Mouse (Mus musculus): ENCODE results near the gene Piezo1.

The Piezo1 gene

GRCm38 (mm10) chr8:122497016-122497734, 54.0 kb downstream of the Piezo1 start:
- no peak for DNase-seq (ENCODE audit: inconsistent ontology term)

- no peak for DNase-seq (ENCODE audit: inconsistent ontology term)
Measured at GRCm38 (mm10) chr8:122488387-122488786, 62.7 kb downstream of the Piezo1 start.

- no peak for DNase-seq (ENCODE audit: inconsistent ontology term)
Measured at GRCm38 (mm10) chr8:122484831-122485230, 66.3 kb downstream of the Piezo1 start.

GRCm38 (mm10) chr8:122483877-122484276, 67.3 kb downstream of the Piezo1 start:
- no peak for DNase-seq (ENCODE audit: inconsistent ontology term)

GRCm38 (mm10) chr8:122482448-122482847, 68.7 kb downstream of the Piezo1 start:
- no peak for DNase-seq (ENCODE audit: inconsistent ontology term)

GRCm38 (mm10) chr8:122475580-122476320, 75.4 kb downstream of the Piezo1 start, which contains the start of the genes Rnf166 and Ctu2:
TSS of gene Rnf166 (minus strand) at chr8:122476064.
TSS of gene Ctu2 (plus strand) at chr8:122476143.
- peak; percentile 95 for DNase-seq (ENCODE audit: inconsistent ontology term)

- peak; percentile 57 for DNase-seq (ENCODE audit: inconsistent ontology term)
Measured at GRCm38 (mm10) chr8:122474951-122475560, 76.1 kb downstream of the Piezo1 start.

GRCm38 (mm10) chr8:122473911-122474421, 77.2 kb downstream of the Piezo1 start:
- DNase-seq (ENCODE audit: inconsistent ontology term) = no peak

GRCm38 (mm10) chr8:122470691-122471090, 80.4 kb downstream of the Piezo1 start:
- DNase-seq (ENCODE audit: inconsistent ontology term) = no peak

- no peak for DNase-seq (ENCODE audit: inconsistent ontology term)
Measured at GRCm38 (mm10) chr8:122469965-122470364, 81.2 kb downstream of the Piezo1 start.

- DNase-seq (ENCODE audit: inconsistent ontology term) = no peak
Measured at GRCm38 (mm10) chr8:122469407-122469806, 81.7 kb downstream of the Piezo1 start.

- no peak for DNase-seq (ENCODE audit: inconsistent ontology term)
Measured at GRCm38 (mm10) chr8:122467816-122468215, 83.3 kb downstream of the Piezo1 start.

GRCm38 (mm10) chr8:122464985-122465384, 86.1 kb downstream of the Piezo1 start:
- DNase-seq (ENCODE audit: inconsistent ontology term) = no peak

GRCm38 (mm10) chr8:122463651-122464640, 87.2 kb downstream of the Piezo1 start:
- no peak for DNase-seq (ENCODE audit: inconsistent ontology term)

GRCm38 (mm10) chr8:122462510-122462909, 88.6 kb downstream of the Piezo1 start:
- DNase-seq (ENCODE audit: inconsistent ontology term) = no peak

- DNase-seq (ENCODE audit: inconsistent ontology term) = peak; percentile 84
Measured at GRCm38 (mm10) chr8:122461473-122462148, 89.5 kb downstream of the Piezo1 start.

- peak; percentile 74 for DNase-seq (ENCODE audit: inconsistent ontology term)
Measured at GRCm38 (mm10) chr8:122460524-122461472, 90.3 kb downstream of the Piezo1 start, which contains the start of gene Snai3. TSS of gene Snai3 (minus strand) at chr8:122460733.

GRCm38 (mm10) chr8:122459990-122460389, 91.1 kb downstream of the Piezo1 start:
- no peak for DNase-seq (ENCODE audit: inconsistent ontology term)

- DNase-seq (ENCODE audit: inconsistent ontology term) = no peak
Measured at GRCm38 (mm10) chr8:122459218-122459900, 91.8 kb downstream of the Piezo1 start.
